Mouse (Mus musculus): Measurements from ENCODE around the gene Dhx32.
"Not testable (repeated sequence)": the region's sequence is repeated elsewhere in the genome, so short reads cannot be mapped to it uniquely, and the experiment has no call there.

The Dhx32 gene

GRCm38 (mm10) chr7:133729351-133729750 lies 53.2 kb downstream of the Dhx32 start:
- no peak for DNase-seq (ENCODE audit: low read depth, low spot score)

- DNase-seq (ENCODE audit: low read depth, low spot score): no peak
Observed at GRCm38 (mm10) chr7:133727027-133727426, 55.5 kb downstream of the Dhx32 start.

GRCm38 (mm10) chr7:133725571-133725970 lies 57.0 kb downstream of the Dhx32 start:
- DNase-seq (ENCODE audit: low read depth, low spot score): no peak

GRCm38 (mm10) chr7:133724844-133725243 lies 57.7 kb downstream of the Dhx32 start:
- DNase-seq (ENCODE audit: low read depth, low spot score): no peak

GRCm38 (mm10) chr7:133720616-133721015 lies 61.9 kb downstream of the Dhx32 start:
- no peak for DNase-seq (ENCODE audit: low read depth, low spot score)

- no peak for DNase-seq (ENCODE audit: low read depth, low spot score)
Observed at GRCm38 (mm10) chr7:133718580-133718979, 63.9 kb downstream of the Dhx32 start.

GRCm38 (mm10) chr7:133715387-133715786 lies 67.1 kb downstream of the Dhx32 start:
- no peak for DNase-seq (ENCODE audit: low read depth, low spot score)

GRCm38 (mm10) chr7:133707301-133707700 lies 75.2 kb downstream of the Dhx32 start:
- no peak for DNase-seq (ENCODE audit: low read depth, low spot score)

GRCm38 (mm10) chr7:133703906-133704305 lies 78.6 kb downstream of the Dhx32 start:
- no peak for DNase-seq (ENCODE audit: low read depth, low spot score)

- no peak for DNase-seq (ENCODE audit: low read depth, low spot score)
Observed at GRCm38 (mm10) chr7:133702333-133702732, 80.2 kb downstream of the Dhx32 start.

- DNase-seq (ENCODE audit: low read depth, low spot score): no peak
Observed at GRCm38 (mm10) chr7:133701366-133701765, 81.2 kb downstream of the Dhx32 start.

GRCm38 (mm10) chr7:133699885-133700284 lies 82.6 kb downstream of the Dhx32 start:
- DNase-seq (ENCODE audit: low read depth, low spot score): no peak

- DNase-seq (ENCODE audit: low read depth, low spot score): no peak
Observed at GRCm38 (mm10) chr7:133698021-133698709, 84.4 kb downstream of the Dhx32 start.

GRCm38 (mm10) chr7:133685644-133686043 lies 96.9 kb downstream of the Dhx32 start:
- DNase-seq (ENCODE audit: low read depth, low spot score): not testable (repeated sequence)

GRCm38 (mm10) chr7:133684701-133685100 lies 97.8 kb downstream of the Dhx32 start:
- DNase-seq (ENCODE audit: low read depth, low spot score): no peak

- no peak for DNase-seq (ENCODE audit: low read depth, low spot score)
Observed at GRCm38 (mm10) chr7:133684110-133684509, 98.4 kb downstream of the Dhx32 start.

- no peak for DNase-seq (ENCODE audit: low read depth, low spot score)
Observed at GRCm38 (mm10) chr7:133683626-133684025, 98.9 kb downstream of the Dhx32 start.

- DNase-seq (ENCODE audit: low read depth, low spot score): no peak
Observed at GRCm38 (mm10) chr7:133679961-133680360, 102.6 kb downstream of the Dhx32 start, which contains the start of gene Mmp21. Gene Mmp21 (minus strand): TSS chr7:133680061.

- no peak for DNase-seq (ENCODE audit: low read depth, low spot score)
Observed at GRCm38 (mm10) chr7:133679439-133679838, 103.1 kb downstream of the Dhx32 start.

- no peak for DNase-seq (ENCODE audit: low read depth, low spot score)
Observed at GRCm38 (mm10) chr7:133678716-133679115, 103.8 kb downstream of the Dhx32 start.

- no peak for DNase-seq (ENCODE audit: low read depth, low spot score)
Observed at GRCm38 (mm10) chr7:133676002-133676401, 106.5 kb downstream of the Dhx32 start.

Data from embryo, embryonic 11.5 days (tissue).